Mouse (Mus musculus) midbrain, embryonic 11.5 days (tissue): Measurements from ENCODE around the gene Ntn1. TPM values are rescaled to one million over a fixed set of nuclear protein-coding genes. Genes with fewer than 3 reads are reported as not detected.

Experiments
- ATAC-seq: fragments of 200-750 bp; cut with Nextera tagmentation; 2 replicates; pipeline ENCODE4 v1.8.0; 2017; ENCODE audit warnings: moderate TSS enrichment, moderate library complexity; ENCODE audit not compliant: low FRiP score
- DNase-seq: peaks from one replicate; pipeline ENCODE4 v3.0.0; 2015; ENCODE audit warnings: low spot score; ENCODE audit errors: missing footprints
- H3K27ac ChIP-seq: fragments of 300-500 bp; sonication (generic); 2 replicates; pipeline ENCODE4 v1.5.1; 2014; ENCODE audit warnings: low read depth, low read length
- H3K27me3 ChIP-seq: fragments of 300-500 bp; sonication (generic); 2 replicates; pipeline ENCODE4 v1.6.1; 2014; ENCODE audit warnings: mild to moderate bottlenecking, low read length, moderate library complexity, mixed read lengths; ENCODE audit not compliant: control insufficient read depth, insufficient read depth
- H3K36me3 ChIP-seq: fragments of 300-500 bp; sonication (generic); 2 replicates; pipeline ENCODE4 v1.6.1; 2014; ENCODE audit warnings: mild to moderate bottlenecking, low read length, moderate library complexity, mixed read lengths; ENCODE audit not compliant: control insufficient read depth, insufficient read depth
- H3K4me1 ChIP-seq: fragments of 300-500 bp; sonication (generic); 2 replicates; pipeline ENCODE4 v1.6.1; 2014; ENCODE audit warnings: low read length; ENCODE audit not compliant: control insufficient read depth, insufficient read depth
- H3K4me2 ChIP-seq: fragments of 300-500 bp; sonication (generic); 2 replicates; pipeline ENCODE4 v1.6.1; 2014; ENCODE audit warnings: mild to moderate bottlenecking, moderate library complexity
- H3K4me3 ChIP-seq: fragments of 300-500 bp; sonication (generic); 2 replicates; pipeline ENCODE4 v1.5.1; 2014; ENCODE audit warnings: low read depth, low read length
- H3K9ac ChIP-seq: fragments of 300-500 bp; sonication (generic); 2 replicates; pipeline ENCODE4 v1.6.1; 2014; ENCODE audit warnings: low read length
- H3K9me3 ChIP-seq: fragments of 300-500 bp; sonication (generic); 2 replicates; pipeline ENCODE4 v1.6.1; 2016; ENCODE audit warnings: low read length; ENCODE audit not compliant: control insufficient read depth
- WGBS: fragments of 180-500 bp; shearing (Covaris S2); extraction: QIAGEN DNeasy Blood & Tissue Kit; methylation state at CpG from one replicate; pipeline ENCODE4 v1.1.7; 2014; 5-methylcytosine and 5-hydroxymethylcytosine counted together
- polyA plus RNA-seq: library from polyadenylated mRNA; unstranded; fragments of >200 nt; fragmentation: Nextera tagmentation; extraction: Ambion mirVana; gene quantifications from 2 replicates; pipeline ENCODE4 v1.2.1, GENCODE M21; 2014

Gene Ntn1
- polyA plus RNA-seq, 1 experiment from 2014 or later = 10.0 TPM

DNA sequence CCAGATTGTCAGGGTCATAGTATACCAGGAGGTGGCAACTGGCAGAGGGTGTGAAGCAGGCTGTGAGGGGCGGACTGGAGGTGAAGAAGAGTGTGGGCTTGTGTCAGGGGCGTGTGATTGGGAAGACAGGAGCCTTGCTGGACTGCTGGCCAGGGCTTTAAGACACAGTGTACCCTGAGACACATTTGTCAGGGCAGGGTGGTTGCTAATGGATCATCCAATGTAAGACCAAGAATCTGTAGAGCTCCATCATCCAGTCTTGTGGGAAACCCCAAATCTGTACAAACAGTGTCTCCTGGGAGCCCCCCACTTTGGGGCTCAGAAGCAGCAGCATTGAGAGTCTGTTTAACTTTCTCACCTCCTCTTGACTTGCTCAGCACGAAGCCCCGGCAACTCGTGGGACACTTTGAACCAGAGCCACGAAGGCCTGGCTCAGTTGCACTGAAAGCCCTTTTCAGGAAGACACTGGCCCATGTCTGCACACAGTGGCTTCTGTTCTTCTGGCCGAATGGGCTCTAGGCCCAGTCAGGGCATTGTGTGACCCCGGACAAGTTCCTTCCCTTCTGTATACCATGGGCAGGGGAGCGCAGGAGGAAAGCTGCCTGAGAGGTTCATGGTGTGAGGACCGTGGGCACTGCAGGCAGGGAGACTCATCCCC lies 194.9 kb downstream of the Ntn1 start:
- no peaks in the 10 kb centered on the region for H3K9me3 ChIP-seq
- H3K4me1 ChIP-seq = no peaks in the 10 kb centered on the region
- H3K4me2 ChIP-seq = no peak overlapping the region
- no peak overlapping the region for H3K4me3 ChIP-seq
- WGBS = 91% methylated on average over 10 of the region's 10 CpGs
- H3K36me3 ChIP-seq = no peaks in the 10 kb centered on the region
- ATAC-seq (no peak), DNase-seq (no peak)
- H3K27ac ChIP-seq = no peak overlapping the region
- H3K27me3 ChIP-seq = no peaks in the 10 kb centered on the region
- no peak overlapping the region for H3K9ac ChIP-seq

DNA sequence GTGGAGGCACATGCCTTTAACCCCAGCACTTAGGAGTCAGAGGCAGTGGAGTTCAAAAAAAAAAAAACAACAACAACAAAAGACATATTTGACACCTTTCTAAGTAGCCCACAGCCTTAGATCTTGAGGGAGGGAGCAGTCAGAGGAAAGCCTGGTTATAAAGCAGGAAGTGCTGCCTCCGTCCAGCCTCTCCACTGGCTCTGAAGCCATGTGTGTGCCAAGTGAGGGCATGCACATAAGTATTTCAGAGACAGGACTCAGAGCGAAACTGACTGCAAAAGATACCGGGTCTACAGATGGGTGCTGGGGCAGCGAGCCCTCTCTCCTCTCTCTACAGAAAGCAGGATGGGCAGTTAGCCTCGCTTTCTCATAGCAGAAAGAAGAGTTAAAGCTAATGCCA lies 196.2 kb downstream of the Ntn1 start:
- no peaks in the 10 kb centered on the region for H3K36me3 ChIP-seq
- H3K27ac ChIP-seq = no peak overlapping the region
- no peaks in the 10 kb centered on the region for H3K27me3 ChIP-seq
- H3K9ac ChIP-seq = no peak overlapping the region
- no peak overlapping the region for H3K4me3 ChIP-seq
- no peak overlapping the region for H3K4me2 ChIP-seq
- DNase-seq (no peak), ATAC-seq (no peak)
- WGBS = 84% methylated on average over 5 of the region's 5 CpGs
- no peaks in the 10 kb centered on the region for H3K4me1 ChIP-seq
- no peaks in the 10 kb centered on the region for H3K9me3 ChIP-seq

DNA sequence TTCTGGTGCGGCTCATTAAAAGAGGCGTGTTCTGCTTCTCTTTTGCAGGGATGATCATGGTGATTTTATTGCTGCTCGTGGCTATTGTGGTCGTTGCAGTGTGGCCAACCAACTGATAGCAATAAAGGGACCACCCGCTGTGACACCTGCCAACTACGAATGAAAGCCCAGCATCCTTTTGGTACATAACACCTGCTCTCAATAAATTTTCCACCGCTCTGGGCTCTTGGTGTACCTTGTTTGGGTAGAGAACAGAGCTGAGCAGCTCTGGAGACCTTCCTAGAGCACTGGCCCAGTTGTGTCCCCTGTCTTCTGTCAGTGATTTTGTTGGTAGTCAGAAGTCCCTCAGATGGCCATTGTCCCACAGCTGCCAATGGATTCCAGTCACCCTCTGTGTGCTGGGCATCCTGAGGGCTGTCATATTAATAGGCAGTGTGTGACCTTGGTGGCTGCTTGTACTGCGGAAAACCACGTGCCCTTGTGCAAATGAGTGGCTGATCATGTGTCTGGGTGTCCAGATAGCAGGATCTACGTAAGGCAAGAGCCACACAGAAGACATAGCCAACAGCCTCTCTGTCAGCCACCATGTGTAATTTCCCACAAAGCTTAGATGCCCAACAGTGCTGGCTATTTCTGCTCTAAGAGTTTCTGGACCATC lies 196.8 kb downstream of the Ntn1 start:
- Histone ChIP-seq H3K4me3 (no peak overlapping the region), H3K9ac (no peak overlapping the region), H3K27ac (no peak overlapping the region), H3K27me3 (no peaks in the 10 kb centered on the region), H3K4me2 (no peak overlapping the region), H3K36me3 (no peaks in the 10 kb centered on the region), H3K4me1 (0 out of 2 replicates have a peak, but pooled peaks cover 2% of the 10 kb centered on the region), H3K9me3 (no peaks in the 10 kb centered on the region)
- no peak for DNase-seq
- WGBS = 83% methylated on average over 10 of the region's 10 CpGs
- no peak for ATAC-seq

- DNase-seq = no peak
- no peaks in the 10 kb centered on the region for H3K27me3 ChIP-seq
- H3K36me3 ChIP-seq = no peaks in the 10 kb centered on the region
- H3K4me2 ChIP-seq = no peak overlapping the region
- no peak overlapping the region for H3K27ac ChIP-seq
- H3K4me1 ChIP-seq = 0 out of 2 replicates have a peak, but pooled peaks cover 2% of the 10 kb centered on the region
- H3K4me3 ChIP-seq = no peak overlapping the region
- no peak for ATAC-seq
- no peaks in the 10 kb centered on the region for H3K9me3 ChIP-seq
- H3K9ac ChIP-seq = no peak overlapping the region
- 42% methylated on average over 10 of the region's 10 CpGs for WGBS
Observed at GRCm38 (mm10) chr11:68202561-68202960, 198.1 kb downstream of the Ntn1 start.

GRCm38 (mm10) chr11:68201811-68202459 lies 198.7 kb downstream of the Ntn1 start:
- H3K4me1 ChIP-seq = 0 out of 2 replicates have a peak, but pooled peaks cover 2% of the 10 kb centered on the region
- no peak for ATAC-seq
- 0 out of 2 replicates have a peak overlapping the region, but pooled peaks have one; percentile 11 for H3K9ac ChIP-seq

DNA sequence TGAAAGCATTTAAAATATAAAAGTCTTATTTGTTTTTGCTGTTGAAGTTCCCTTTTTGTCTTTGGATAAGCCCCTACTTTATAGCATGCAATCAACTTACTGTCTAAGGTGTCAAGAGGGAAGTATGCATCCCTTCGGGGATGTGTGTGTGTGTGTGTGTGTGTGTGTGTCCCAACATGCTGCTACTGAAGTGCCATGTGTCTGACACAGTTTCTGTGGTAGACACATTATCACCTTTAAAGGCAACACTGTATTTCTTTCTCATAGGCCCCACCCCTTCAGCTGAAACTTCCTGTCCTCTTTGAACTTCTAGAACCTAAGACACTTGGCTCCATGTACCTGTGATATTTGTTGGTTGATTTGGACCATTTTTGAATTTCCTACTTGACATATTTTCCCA lies 199.6 kb downstream of the Ntn1 start:
- Histone ChIP-seq H3K9me3 (no peaks in the 10 kb centered on the region), H3K27ac (no peak overlapping the region), H3K4me2 (no peak overlapping the region), H3K4me3 (no peak overlapping the region), H3K27me3 (no peaks in the 10 kb centered on the region), H3K9ac (no peak overlapping the region), H3K4me1 (peaks cover 3% of the 10 kb centered on the region), H3K36me3 (no peaks in the 10 kb centered on the region)
- DNase-seq (no peak), ATAC-seq (no peak)
- WGBS = 88% methylated on average over 1 of the region's 1 CpGs

More at GRCm38 (mm10) chr11:68201811-68202459, 198.7 kb downstream of the Ntn1 start:
- Histone ChIP-seq H3K4me3 (no peak overlapping the region), H3K27me3 (no peaks in the 10 kb centered on the region), H3K9me3 (no peaks in the 10 kb centered on the region), H3K27ac (no peak overlapping the region), H3K4me2 (no peak overlapping the region), H3K36me3 (no peaks in the 10 kb centered on the region)
- 81% methylated on average over 10 of the region's 10 CpGs for WGBS
- no peak for DNase-seq

GRCm38 (mm10) chr11:68200500-68200899 lies 200.1 kb downstream of the Ntn1 start:
- Histone ChIP-seq H3K4me2 (no peak overlapping the region), H3K4me1 (peaks cover 8% of the 10 kb centered on the region), H3K9ac (no peak overlapping the region), H3K36me3 (no peaks in the 10 kb centered on the region), H3K9me3 (no peaks in the 10 kb centered on the region), H3K27me3 (no peaks in the 10 kb centered on the region), H3K27ac (no peak overlapping the region), H3K4me3 (no peak overlapping the region)
- ATAC-seq (no peak), DNase-seq (no peak)
- 87% methylated on average over 4 of the region's 4 CpGs for WGBS

DNA sequence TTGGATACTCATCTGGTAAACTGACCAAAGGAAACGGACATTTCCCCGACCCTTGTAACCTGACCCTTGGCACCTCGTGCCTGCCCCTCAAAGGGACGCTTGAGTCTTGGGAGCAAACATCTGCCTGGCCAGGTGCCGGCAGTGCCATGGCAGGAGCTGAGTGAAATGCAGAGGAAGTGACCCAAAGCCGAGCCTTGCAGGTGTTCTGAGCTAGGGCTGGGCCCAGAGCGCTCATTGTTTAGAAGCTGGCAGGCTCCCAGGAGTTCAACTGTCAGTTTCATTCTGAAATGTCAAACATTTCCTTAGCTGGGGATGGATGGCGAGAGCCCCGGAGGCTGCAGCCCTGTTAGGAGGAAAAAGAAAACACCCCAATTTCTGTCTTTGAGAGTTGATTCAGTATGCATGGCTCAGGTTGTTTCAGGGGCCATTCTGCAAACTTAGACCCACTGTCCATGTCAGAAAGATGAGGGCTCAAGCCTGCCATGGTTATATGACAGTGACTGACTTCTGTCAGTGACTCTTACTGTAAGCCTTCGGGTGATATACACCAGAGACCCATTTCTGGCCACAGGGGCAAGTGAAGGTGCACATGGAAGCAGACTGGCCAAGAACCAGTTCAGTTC lies 200.7 kb downstream of the Ntn1 start:
- 52% methylated on average over 10 of the region's 10 CpGs for whole genome bisulfite sequencing
- Histone ChIP-seq H3K4me1 (peaks cover 9% of the 10 kb centered on the region), H3K27ac (no peak overlapping the region)

GRCm38 (mm10) chr11:68199103-68199502 lies 201.5 kb downstream of the Ntn1 start:
- peaks cover 9% of the 10 kb centered on the region for H3K4me1 ChIP-seq

More for the DNA sequence above, 200.7 kb downstream of the Ntn1 start:
- Histone ChIP-seq H3K9me3 (no peaks in the 10 kb centered on the region), H3K27me3 (no peaks in the 10 kb centered on the region), H3K36me3 (no peaks in the 10 kb centered on the region), H3K4me3 (no peak overlapping the region), H3K9ac (no peak overlapping the region), H3K4me2 (no peak overlapping the region)
- no peak for ATAC-seq
- no peak for DNase-seq

More at GRCm38 (mm10) chr11:68199103-68199502, 201.5 kb downstream of the Ntn1 start:
- WGBS = 81% methylated on average over 8 of the region's 8 CpGs
- H3K9ac ChIP-seq = no peak overlapping the region
- no peaks in the 10 kb centered on the region for H3K9me3 ChIP-seq
- ATAC-seq (no peak), DNase-seq (no peak)
- H3K27ac ChIP-seq = no peak overlapping the region
- no peaks in the 10 kb centered on the region for H3K36me3 ChIP-seq
- H3K4me3 ChIP-seq = no peak overlapping the region
- no peak overlapping the region for H3K4me2 ChIP-seq
- H3K27me3 ChIP-seq = no peaks in the 10 kb centered on the region
